In the genomic region with DNA sequence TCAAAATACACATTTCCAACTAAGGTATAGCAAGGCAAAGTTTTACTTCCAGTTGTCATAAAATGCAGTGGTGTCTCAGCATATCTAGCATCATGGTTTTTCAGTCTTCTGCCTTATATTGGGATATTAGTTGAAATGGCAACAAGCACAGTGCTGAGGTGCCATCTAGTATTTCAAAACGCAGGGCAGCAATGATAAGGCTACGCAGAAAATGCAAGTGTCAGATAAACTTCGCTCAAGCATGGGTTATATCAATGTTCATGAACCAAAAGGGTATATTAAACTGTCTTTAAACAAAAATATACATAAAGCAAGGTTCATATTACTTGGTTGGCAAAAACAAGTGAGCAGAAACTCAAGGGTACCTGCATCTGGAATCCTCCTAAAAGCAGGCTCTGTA, we compare ENCODE assay signal across 1 mouse cellular context.
A peak's percentile ranks its signal among the peaks of the same experiment; 100 is the strongest.
TF ChIP-seq lines count a peak whose summit lies in the region.

No protein-coding gene starts in this region.

TF ChIP-seq in MEL, 35 proteins besides CTCF, POLR2A, EP300 and RAD21:
- 0 out of 2 replicates have a peak, but pooled peaks have one; percentile 30 for TF ChIP-seq ETS1 (IDR thresholded peaks at IDR 0.05; ENCODE audit: low read depth, low read length)
- peak; percentile 62 for TF ChIP-seq TCF12 (IDR thresholded peaks at IDR 0.05; ENCODE audit: low read depth, low read length)
- peak; percentile 58; the same call in 1 of the 2 replicates for TF ChIP-seq GATA1 (IDR thresholded peaks at IDR 0.05; ENCODE audit: low read depth, low read length)
- TF ChIP-seq MXI1 (IDR thresholded peaks at IDR 0.05; ENCODE audit: low read depth, low read length): peak; percentile 34
- TF ChIP-seq SIN3A (IDR thresholded peaks at IDR 0.05; ENCODE audit: low read length): peak; percentile 28; the same call in 1 of the 2 replicates
- no peak for TF ChIP-seq SMC3 (IDR thresholded peaks at IDR 0.05; ENCODE audit: low read depth, low read length)
